ENCODE assay signal across 42 mouse cellular contexts in genomic region chr6:127059975-127060374, GRCm38 (mm10). TPM values are rescaled to one million over a fixed set of nuclear protein-coding genes. Genes with fewer than 3 reads are reported as not detected.
"Had no signal": no experiment of that assay in that cellular context is flagged by ENCODE, and none has a peak within 500 bp of the region (broad histone marks: within the 10 kb centered on the region; RNA-seq: fewer than 3 reads in every experiment).

No protein-coding gene starts in this region.

- H3K4me3 ChIP-seq: gastrocnemius, adult 2 months; heart, embryonic 13.5 days; heart, embryonic 15.5 days; hindbrain, embryonic 13.5 days; hindbrain, embryonic 15.5 days; kidney, embryonic 15.5 days; limb, embryonic 13.5 days; limb, embryonic 15.5 days; liver, embryonic 12.5 days had no signal

- H3K36me3 ChIP-seq: heart, embryonic 13.5 days; heart, embryonic 15.5 days; hindbrain, embryonic 13.5 days; hindbrain, embryonic 15.5 days; kidney, embryonic 15.5 days; limb, embryonic 13.5 days; limb, embryonic 15.5 days; liver, embryonic 12.5 days had no signal

- H3K9me3 ChIP-seq: heart, embryonic 13.5 days; heart, embryonic 15.5 days; hindbrain, embryonic 13.5 days; hindbrain, embryonic 15.5 days; kidney, embryonic 15.5 days; limb, embryonic 13.5 days; limb, embryonic 15.5 days; liver, embryonic 12.5 days had no signal

- H3K27me3 ChIP-seq: heart, embryonic 13.5 days; heart, embryonic 15.5 days; hindbrain, embryonic 15.5 days had no signal

- H3K9ac ChIP-seq: heart, embryonic 13.5 days; heart, embryonic 15.5 days; hindbrain, embryonic 13.5 days; hindbrain, embryonic 15.5 days; kidney, embryonic 15.5 days; limb, embryonic 13.5 days; limb, embryonic 15.5 days; liver, embryonic 12.5 days; liver, embryonic 14.5 days had no signal

- H3K4me2 ChIP-seq: heart, embryonic 11.5 days; heart, embryonic 13.5 days; heart, embryonic 15.5 days; hindbrain, embryonic 13.5 days; hindbrain, embryonic 15.5 days; kidney, embryonic 15.5 days; limb, embryonic 13.5 days; limb, embryonic 15.5 days; liver, embryonic 12.5 days had no signal

- H3K27ac ChIP-seq: gastrocnemius, adult 2 months; heart, embryonic 13.5 days; heart, embryonic 15.5 days; hindbrain, embryonic 13.5 days; hindbrain, embryonic 15.5 days; hindbrain, postnatal 0 days; kidney, embryonic 15.5 days; kidney, postnatal 0 days; limb, embryonic 13.5 days; limb, embryonic 15.5 days; liver, embryonic 12.5 days; liver, embryonic 14.5 days had no signal

- ATAC-seq: hindbrain, postnatal 0 days; intestine, embryonic 16.5 days; liver, embryonic 12.5 days had no signal

- DNase-seq: gastrocnemius, adult 2 months; gastrocnemius, postnatal 10 days; gastrocnemius, postnatal 25 days; heart, adult 18-20 months; heart, postnatal 14 days; heart, postnatal 36 days; kidney, adult 11 months; kidney, adult 2 months; kidney, adult 9 months; kidney, postnatal 14 days; kidney, postnatal 36 days; layer of hippocampus, adult 9-11 months; layer of hippocampus, postnatal 36 days; left cerebral cortex, postnatal 4 days had no signal

RNA-seq across cellular contexts. Expression of gene Fgf23, which starts 12.7 kb away (rescaled TPM):
- total RNA-seq: gastrocnemius, adult 2 months; gastrocnemius, postnatal 25 days; heart, adult 18-20 months; heart, adult 8-10 months; heart, postnatal 14 days; hematopoietic stem cell, adult 5-6 weeks; liver, adult 2 months had no signal
- polyA plus RNA-seq: gonadal fat pad, adult 2 months; heart, embryonic 11.5 days; hindbrain, embryonic 11.5 days; hindbrain, embryonic 13.5 days; intestine, embryonic 14.5 days; intestine, embryonic 16.5 days; kidney, adult 2 months; kidney, embryonic 15.5 days; kidney, postnatal 0 days; large intestine, adult 2 months; limb, embryonic 11.5 days; limb, embryonic 13.5 days; limb, embryonic 15.5 days; liver, adult 2 months; liver, embryonic 12.5 days; liver, embryonic 14.5 days had no signal

RNA-seq across cellular contexts. Expression of gene Fgf6, which starts 44.6 kb away (rescaled TPM):
- total RNA-seq: hematopoietic stem cell, adult 5-6 weeks; hindbrain, postnatal 0 days; layer of hippocampus, adult 18-20 months; layer of hippocampus, adult 8-10 months; layer of hippocampus, postnatal 14 days; layer of hippocampus, postnatal 36 days; left cerebral cortex, adult 18-20 months; left cerebral cortex, postnatal 10 days; left cerebral cortex, postnatal 25 days; left cerebral cortex, postnatal 4 days; liver, adult 2 months had no signal
- polyA plus RNA-seq: gonadal fat pad, adult 2 months; heart, embryonic 13.5 days; heart, postnatal 0 days; hindbrain, postnatal 0 days; intestine, embryonic 16.5 days; kidney, postnatal 0 days; large intestine, adult 2 months; liver, adult 2 months; liver, embryonic 12.5 days; liver, embryonic 14.5 days had no signal
